Mouse (Mus musculus) liver, embryonic 11.5 days (tissue): ENCODE results near the gene Anapc15. TPM values are rescaled to one million over a fixed set of nuclear protein-coding genes. Genes with fewer than 3 reads are reported as not detected.
"Not testable (repeated sequence)": the region's sequence is repeated elsewhere in the genome, so short reads cannot be mapped to it uniquely, and the experiment has no call there.

Experiments
- ATAC-seq: fragments of 200-750 bp; cut with Nextera tagmentation; replicated peaks from 2 replicates; pipeline ENCODE4 v1.8.0; 2017; ENCODE audit warnings: moderate number of reproducible peaks, mild to moderate bottlenecking, moderate TSS enrichment, moderate library complexity; ENCODE audit not compliant: low FRiP score
- DNase-seq: peaks from one replicate; pipeline ENCODE4 v3.0.0-alpha.2; 2017; ENCODE audit warnings: low spot score
- H3K27ac ChIP-seq: fragments of 300-500 bp; sonication (generic); 2 replicates; pipeline ENCODE4 v1.5.1; 2014; ENCODE audit warnings: mild to moderate bottlenecking, low read depth, low read length, control low read depth
- H3K27me3 ChIP-seq: fragments of 300-500 bp; sonication (generic); replicated peaks from 2 replicates; pipeline ENCODE4 v1.6.1; 2014; ENCODE audit warnings: low read length, mixed read lengths; ENCODE audit not compliant: control insufficient read depth, insufficient read depth
- H3K36me3 ChIP-seq: fragments of 300-500 bp; sonication (generic); 2 replicates; pipeline ENCODE4 v1.6.1; 2014; ENCODE audit warnings: mild to moderate bottlenecking, low read length, moderate library complexity, mixed read lengths; ENCODE audit not compliant: control insufficient read depth, insufficient read depth
- H3K4me1 ChIP-seq: fragments of 300-500 bp; sonication (generic); replicated peaks from 2 replicates; pipeline ENCODE4 v1.6.1; 2014; ENCODE audit warnings: low read length, mixed read lengths; ENCODE audit not compliant: control insufficient read depth, insufficient read depth
- H3K4me2 ChIP-seq: fragments of 300-500 bp; sonication (generic); 2 replicates; pipeline ENCODE4 v1.6.1; 2014; ENCODE audit warnings: mild to moderate bottlenecking, control low read depth, moderate library complexity
- H3K4me3 ChIP-seq: fragments of 300-500 bp; sonication (generic); 2 replicates; pipeline ENCODE4 v1.5.1; 2014; ENCODE audit warnings: low read depth, low read length, control low read depth
- H3K9ac ChIP-seq: fragments of 300-500 bp; sonication (generic); 2 replicates; pipeline ENCODE4 v1.6.1; 2014; ENCODE audit warnings: low read depth, low read length, control low read depth
- H3K9me3 ChIP-seq: fragments of 300-500 bp; sonication (generic); 2 replicates; pipeline ENCODE4 v1.6.1; 2016; ENCODE audit warnings: low read length, inconsistent platforms, mixed read lengths; ENCODE audit not compliant: control insufficient read depth
- WGBS: fragments of 180-500 bp; shearing (Covaris S2); extraction: QIAGEN DNeasy Blood & Tissue Kit; methylation state at CpG from one replicate; pipeline ENCODE4 v1.1.7; 2014; 5-methylcytosine and 5-hydroxymethylcytosine counted together
- polyA plus RNA-seq: library from polyadenylated mRNA; unstranded; fragments of >200 nt; fragmentation: Nextera tagmentation; extraction: Ambion mirVana; gene quantifications from 2 replicates; pipeline ENCODE4 v1.2.1, GENCODE M21; 2014

The Anapc15 gene
- polyA plus RNA-seq, 1 experiment from 2014 or later, result 96.2 TPM

- H3K9me3 ChIP-seq, H3K4me1 ChIP-seq, H3K9ac ChIP-seq, H3K36me3 ChIP-seq, H3K4me3 ChIP-seq, H3K27me3 ChIP-seq, ATAC-seq, DNase-seq, H3K4me2 ChIP-seq, H3K27ac ChIP-seq: not testable (repeated sequence)
Observed at GRCm38 (mm10) chr7:101925892-101926291, 62.4 kb downstream of the Anapc15 start.

GRCm38 (mm10) chr7:101928093-101928492 is 64.6 kb downstream of the Anapc15 start:
- H3K36me3 ChIP-seq, result no peaks in the 10 kb centered on the region
- ATAC-seq (no peak), DNase-seq (no peak)
- no peak overlapping the region for H3K4me2 ChIP-seq
- peaks cover 4% of the 10 kb centered on the region; the same call in 1 of the 2 replicates for H3K4me1 ChIP-seq
- no peaks in the 10 kb centered on the region for H3K27me3 ChIP-seq
- no peak overlapping the region for H3K27ac ChIP-seq
- 88% methylated on average over 3 of the region's 3 CpGs for WGBS
- no peak overlapping the region for H3K9ac ChIP-seq
- H3K9me3 ChIP-seq, result no peaks in the 10 kb centered on the region
- no peak overlapping the region for H3K4me3 ChIP-seq

GRCm38 (mm10) chr7:101932551-101932950 is 69.0 kb downstream of the Anapc15 start:
- Histone ChIP-seq H3K4me1 (peaks cover 9% of the 10 kb centered on the region), H3K9me3 (no peaks in the 10 kb centered on the region), H3K9ac (0 out of 2 replicates have a peak overlapping the region, but pooled peaks have one; percentile 2), H3K4me3 (peak overlapping the region; percentile 88), H3K27me3 (no peaks in the 10 kb centered on the region), H3K27ac (no peak overlapping the region), H3K4me2 (peak overlapping the region; percentile 87), H3K36me3 (no peaks in the 10 kb centered on the region)
- ATAC-seq (no peak), DNase-seq (no peak)
- WGBS, result 90% methylated on average over 1 of the region's 1 CpGs

DNA sequence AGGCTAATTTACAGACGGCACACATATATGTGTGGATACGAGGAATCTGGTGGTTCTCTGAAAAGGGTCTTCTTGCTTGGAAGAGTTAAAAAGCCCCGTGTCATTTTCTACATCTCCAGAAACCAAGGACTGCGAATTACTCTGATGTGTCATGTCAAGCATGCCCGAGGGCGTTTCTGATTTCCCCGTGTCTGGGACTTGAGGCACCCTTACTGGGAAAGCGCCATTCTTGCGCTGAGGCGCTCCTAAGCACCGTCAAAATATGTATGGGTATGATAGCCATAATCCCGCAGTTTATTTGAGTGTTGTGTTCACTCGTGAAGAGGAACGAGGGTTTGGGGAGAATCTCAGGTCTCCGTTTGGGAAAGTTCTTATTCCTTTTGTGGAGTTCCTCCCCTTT is 69.8 kb downstream of the Anapc15 start:
- no peak for DNase-seq

DNA sequence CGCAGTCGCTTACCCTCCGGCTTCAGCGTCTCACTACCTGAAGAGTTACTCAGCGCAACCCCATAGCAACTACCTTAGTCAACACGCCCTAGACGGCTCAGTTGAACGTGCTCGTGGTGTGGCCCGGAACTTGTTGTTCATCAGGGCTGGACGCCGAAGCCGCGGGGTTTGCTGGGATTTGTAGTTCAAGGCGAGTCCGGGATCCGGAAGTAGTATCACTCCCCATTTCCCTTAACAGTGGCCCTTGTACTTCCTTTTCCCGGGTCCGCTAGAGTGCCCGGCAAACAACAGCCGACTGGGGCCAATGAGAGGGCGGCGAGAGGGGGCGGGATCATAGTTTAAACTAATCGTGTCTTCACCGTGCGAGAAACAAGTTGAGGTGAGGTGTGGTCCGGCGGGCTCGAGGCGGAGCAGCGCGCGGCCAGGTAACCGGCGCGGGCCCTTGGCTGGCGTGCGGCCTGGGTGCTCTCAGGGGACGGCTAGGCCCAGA is 70.3 kb downstream of the Anapc15 start, which contains the start of the genes Lrrc51 and Numa1:
TSS of gene Lrrc51 (minus strand) at position 145 of the 490 bp plus-strand sequence.
TSS of gene Numa1 (plus strand) at position 361 of the 490 bp plus-strand sequence.
- H3K9me3 ChIP-seq, result no peaks in the 10 kb centered on the region
- peak; percentile 98 for ATAC-seq
- no peaks in the 10 kb centered on the region for H3K27me3 ChIP-seq
- peak within 1 kb of the TSS; percentile 87 for H3K4me2 ChIP-seq
- DNase-seq, result peak; percentile 90
- H3K27ac ChIP-seq, result peak within 1 kb of the TSS; percentile 91
- H3K4me3 ChIP-seq, result peak within 1 kb of the TSS; percentile 88
- peaks cover 9% of the 10 kb centered on the region for H3K4me1 ChIP-seq
- peak within 1 kb of the TSS; percentile 95 for H3K9ac ChIP-seq
- WGBS, result under 1% methylated on average over 40 of the region's 40 CpGs
- peaks cover 1% of the 10 kb centered on the region; the same call in 1 of the 2 replicates for H3K36me3 ChIP-seq

More for the DNA sequence above, 69.8 kb downstream of the Anapc15 start:
- peak overlapping the region; percentile 73 for H3K9ac ChIP-seq
- peaks cover 9% of the 10 kb centered on the region for H3K4me1 ChIP-seq
- no peaks in the 10 kb centered on the region for H3K9me3 ChIP-seq
- H3K4me2 ChIP-seq, result peak overlapping the region; percentile 87
- ATAC-seq, result peak; percentile 46
- H3K36me3 ChIP-seq, result no peaks in the 10 kb centered on the region
- H3K4me3 ChIP-seq, result peak overlapping the region; percentile 88
- H3K27ac ChIP-seq, result peak overlapping the region; percentile 80
- 4% methylated on average over 15 of the region's 15 CpGs for WGBS
- no peaks in the 10 kb centered on the region for H3K27me3 ChIP-seq

DNA sequence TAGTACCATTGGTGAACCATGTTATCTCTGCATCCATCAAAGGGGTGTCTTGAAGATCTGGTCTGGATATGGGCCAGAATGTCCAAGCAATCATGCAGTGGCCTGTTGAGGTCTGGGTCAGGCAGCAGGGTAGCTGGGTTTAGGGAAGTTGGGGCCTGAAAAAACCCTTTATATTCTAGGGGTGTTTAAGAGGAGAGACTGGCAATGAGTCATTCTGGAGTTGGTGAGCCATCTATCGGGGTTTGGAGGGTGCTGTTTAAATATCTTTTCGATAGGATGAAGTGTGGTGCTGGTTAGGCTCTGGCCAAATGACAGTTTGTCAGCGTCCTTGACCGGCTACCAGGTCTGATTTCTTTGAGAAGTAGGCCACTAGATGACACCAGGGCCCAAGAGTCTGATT is 72.4 kb downstream of the Anapc15 start:
- ATAC-seq, result no peak
- peaks cover 9% of the 10 kb centered on the region for H3K4me1 ChIP-seq
- DNase-seq, result no peak
- WGBS, result 86% methylated on average over 4 of the region's 4 CpGs
- peaks cover 5% of the 10 kb centered on the region; the same call in 1 of the 2 replicates for H3K36me3 ChIP-seq
- no peaks in the 10 kb centered on the region for H3K27me3 ChIP-seq
- H3K9me3 ChIP-seq, result no peaks in the 10 kb centered on the region
- no peak overlapping the region for H3K9ac ChIP-seq
- peak overlapping the region; percentile 79; the same call in 1 of the 2 replicates for H3K4me2 ChIP-seq
- no peak overlapping the region for H3K27ac ChIP-seq
- H3K4me3 ChIP-seq, result no peak overlapping the region

DNA sequence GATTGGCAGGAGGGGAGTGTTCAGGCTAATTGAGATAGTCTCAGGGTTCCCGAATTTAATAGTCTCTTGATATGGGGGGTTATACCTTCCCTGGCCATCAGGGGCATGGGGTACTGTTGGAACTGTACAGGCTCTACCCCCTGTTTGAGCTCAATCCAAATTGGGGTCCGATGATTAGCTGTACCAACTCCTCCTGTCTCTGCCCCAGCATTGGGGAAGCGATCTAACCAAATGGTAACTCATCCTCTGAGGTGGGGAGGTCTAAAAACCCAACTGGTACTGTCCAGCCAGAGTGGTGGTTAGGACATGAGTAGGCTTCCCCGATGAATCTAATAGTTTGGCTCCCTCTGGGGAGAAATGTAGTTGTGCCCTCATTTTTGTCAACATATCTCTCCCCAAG is 73.5 kb downstream of the Anapc15 start:
- ATAC-seq (no peak), DNase-seq (no peak)
- Histone ChIP-seq H3K9me3 (no peaks in the 10 kb centered on the region), H3K4me1 (peaks cover 9% of the 10 kb centered on the region), H3K4me3 (no peak overlapping the region), H3K9ac (no peak overlapping the region), H3K27ac (no peak overlapping the region), H3K4me2 (no peak overlapping the region), H3K27me3 (no peaks in the 10 kb centered on the region), H3K36me3 (peaks cover 5% of the 10 kb centered on the region; the same call in 1 of the 2 replicates)
- 87% methylated on average over 4 of the region's 4 CpGs for WGBS

DNA sequence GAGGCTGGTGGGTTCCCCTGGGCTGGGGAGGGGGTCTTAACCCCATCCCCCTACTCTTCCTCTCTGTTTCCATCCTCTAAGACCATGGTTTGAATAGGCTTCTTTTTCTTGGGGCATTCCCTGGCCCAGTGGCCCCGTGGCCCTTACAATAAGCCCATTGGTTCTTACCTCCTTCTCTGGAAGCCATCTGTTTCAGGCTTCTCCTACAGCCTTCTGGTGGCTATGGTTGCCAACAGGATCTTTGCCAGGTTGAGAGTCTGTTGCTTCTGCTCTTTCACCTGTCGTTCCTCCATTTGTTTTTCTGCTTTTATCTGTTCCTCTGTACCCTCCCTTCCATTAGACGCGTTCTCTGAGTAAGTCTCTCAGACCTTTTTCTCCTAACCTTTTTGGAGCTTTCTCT is 74.1 kb downstream of the Anapc15 start:
- Histone ChIP-seq H3K4me1 (peaks cover 9% of the 10 kb centered on the region), H3K4me3 (no peak overlapping the region), H3K27ac (no peak overlapping the region), H3K36me3 (peaks cover 5% of the 10 kb centered on the region; the same call in 1 of the 2 replicates), H3K9me3 (no peaks in the 10 kb centered on the region), H3K4me2 (no peak overlapping the region), H3K9ac (no peak overlapping the region), H3K27me3 (no peaks in the 10 kb centered on the region)
- 86% methylated on average over 4 of the region's 4 CpGs for WGBS
- ATAC-seq (no peak), DNase-seq (no peak)

- no peak for DNase-seq
- no peak for ATAC-seq
- Histone ChIP-seq H3K36me3 (peaks cover 5% of the 10 kb centered on the region; the same call in 1 of the 2 replicates), H3K9me3 (no peaks in the 10 kb centered on the region), H3K4me1 (peaks cover 5% of the 10 kb centered on the region), H3K27ac (no peak overlapping the region), H3K4me2 (no peak overlapping the region), H3K9ac (no peak overlapping the region), H3K4me3 (no peak overlapping the region), H3K27me3 (no peaks in the 10 kb centered on the region)
- 86% methylated on average over 2 of the region's 2 CpGs for WGBS
Observed at GRCm38 (mm10) chr7:101938348-101938747, 74.8 kb downstream of the Anapc15 start.
